Mouse (Mus musculus) kidney, adult 9 months (tissue): ENCODE measurements around the gene Fbxo40.

ENCODE experiments used
- DNase-seq: peaks from one replicate; pipeline ENCODE4 v3.0.0; 2022

The Fbxo40 gene

GRCm38 (mm10) chr16:36921067-36921613, 69.1 kb downstream of the Fbxo40 start:
- no peak for DNase-seq

DNA sequence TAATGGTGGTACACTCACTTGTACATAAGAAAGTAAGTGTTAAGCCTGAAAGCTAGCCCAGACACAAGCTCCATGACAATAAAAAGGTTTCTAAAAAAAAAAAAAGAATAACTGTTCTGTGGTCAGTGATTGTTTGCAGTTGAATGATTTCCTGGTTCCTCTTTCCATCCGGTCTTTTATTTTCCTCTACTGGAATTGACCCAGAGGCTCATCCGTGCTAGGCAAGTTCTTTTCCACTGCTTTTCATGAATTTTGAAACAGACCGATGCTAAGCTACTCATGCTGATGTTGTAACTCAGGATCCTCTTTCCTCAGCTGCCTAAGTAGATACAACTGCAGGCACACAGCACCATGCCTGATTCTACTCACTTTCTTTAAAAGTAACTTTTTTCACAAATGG, 69.9 kb downstream of the Fbxo40 start:
- no peak for DNase-seq

GRCm38 (mm10) chr16:36918505-36918904, 71.8 kb downstream of the Fbxo40 start:
- DNase-seq, result no peak

DNA sequence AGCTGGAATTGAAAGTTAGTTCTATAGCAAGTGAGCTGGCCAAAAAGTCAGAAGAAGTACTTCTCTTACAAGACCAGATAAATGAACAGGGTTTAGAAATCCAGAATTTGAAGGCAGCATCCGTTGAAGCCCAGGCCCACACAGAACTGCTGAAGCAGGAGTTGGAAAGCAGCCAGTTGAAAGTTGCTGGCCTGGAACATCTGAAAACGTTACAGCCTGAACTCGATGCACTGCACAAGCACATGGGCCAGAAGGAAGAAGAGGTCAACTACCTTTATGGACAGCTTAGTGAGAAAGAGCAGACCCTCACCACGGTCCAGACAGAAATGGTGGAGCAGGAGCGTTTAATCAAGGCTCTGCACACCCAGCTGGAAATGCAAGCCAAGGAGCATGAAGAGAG, 76.1 kb downstream of the Fbxo40 start:
- peak; percentile 83 for DNase-seq
